Comparison of ENCODE assay signal across 8 mouse cellular contexts in the genomic region with DNA sequence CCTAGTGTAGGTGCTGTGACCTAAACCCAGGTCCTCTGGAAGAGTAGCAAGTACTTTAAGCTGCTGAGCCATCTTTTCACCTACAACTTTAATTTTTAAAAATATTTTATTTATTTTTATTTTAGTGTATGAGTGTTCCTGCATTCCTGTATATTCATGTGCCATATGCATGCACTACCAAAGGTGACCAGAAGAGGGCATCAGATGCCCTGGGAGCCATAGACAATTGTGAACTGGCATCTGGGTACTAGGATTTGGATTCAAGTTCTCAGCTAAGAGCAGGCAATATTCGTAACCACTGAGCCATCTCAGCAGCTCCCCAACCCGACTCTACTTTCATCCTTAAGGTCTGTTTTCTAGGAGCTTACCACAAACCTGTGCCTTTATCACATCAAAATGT. TPM values are rescaled to one million over a fixed set of nuclear protein-coding genes. Genes with fewer than 3 reads are reported as not detected.
A peak's percentile ranks its signal among the peaks of the same experiment; 100 is the strongest.
DNase-seq lines count a peak whose midpoint lies in the region; ATAC-seq and TF ChIP-seq lines count a peak whose summit lies in the region.

No protein-coding gene starts in this region.

- no peak overlapping the region for H3K4me2 ChIP-seq in liver, embryonic 12.5 days
- no peak overlapping the region for H3K4me2 ChIP-seq in limb, embryonic 11.5 days (ENCODE audit: low read depth, severe bottlenecking)

- H3K9ac ChIP-seq in liver, adult 2 months (ENCODE audit: low read depth, low read length) = no peak overlapping the region
- no peak overlapping the region for H3K9ac ChIP-seq in liver, embryonic 12.5 days
- H3K9ac ChIP-seq in limb, embryonic 11.5 days (ENCODE audit: low read length) = no peak overlapping the region

- ATAC-seq in cerebellum, adult (ENCODE audit: insufficient number of reproducible peaks, low FRiP score, low TSS enrichment) = no peak
- no peak for ATAC-seq in liver, embryonic 12.5 days
- no peak for ATAC-seq in limb, embryonic 11.5 days (ENCODE audit: insufficient number of reproducible peaks, low FRiP score, low TSS enrichment, low read depth)

- DNase-seq in cerebellum, adult 18-20 months = peak; percentile 58 to 71
- DNase-seq in liver, adult 2 months (ENCODE audit: extremely low read depth, low read depth, low spot score) = peak; percentile 30
- DNase-seq in fibroblast of lung, adult 2 months (ENCODE audit: low read depth) = peak; percentile 20
- DNase-seq in limb, embryonic 11.5 days (ENCODE audit: low spot score) = peak; percentile 76

- WGBS in liver, adult 2 months = 79% methylated on average over 2 of the region's 2 CpGs
- WGBS in liver, embryonic 12.5 days (ENCODE audit: insufficient replicate concordance) = 66% methylated on average over 2 of the region's 2 CpGs
- WGBS in bone marrow, adult 2 months = 52% methylated on average over 2 of the region's 2 CpGs
- 84% methylated on average over 2 of the region's 2 CpGs for WGBS in limb, embryonic 11.5 days
- 75% methylated on average over 2 of the region's 2 CpGs for WGBS in small intestine, adult 2 months

- H3K4me1 ChIP-seq in liver, adult 2 months (ENCODE audit: control insufficient read depth, insufficient read depth, low read length) = no peaks in the 10 kb centered on the region
- H3K4me1 ChIP-seq in liver, embryonic 12.5 days = peaks cover 26% of the 10 kb centered on the region
- no peaks in the 10 kb centered on the region; the same call in 1 of the 2 replicates for H3K4me1 ChIP-seq in bone marrow, adult 2 months (ENCODE audit: control insufficient read depth, insufficient read depth, low read length)
- no peaks in the 10 kb centered on the region for H3K4me1 ChIP-seq in limb, embryonic 11.5 days (ENCODE audit: control insufficient read depth, insufficient read depth, low read length)
- no peaks in the 10 kb centered on the region for H3K4me1 ChIP-seq in small intestine, adult 2 months (ENCODE audit: control insufficient read depth, insufficient read depth, insufficient read length, low read length)

- no peak overlapping the region for H3K27ac ChIP-seq in liver, adult 2 months (replicated peaks; ENCODE audit: insufficient read depth, low read depth, low read length)
- no peak overlapping the region for H3K27ac ChIP-seq in liver, embryonic 12.5 days
- no peak overlapping the region for H3K27ac ChIP-seq in bone marrow, adult 2 months (ENCODE audit: control insufficient read depth, insufficient read depth, low read depth, low read length, poor library complexity)
- H3K27ac ChIP-seq in limb, embryonic 11.5 days (replicated peaks; ENCODE audit: low read depth, low read length) = no peak overlapping the region
- no peak overlapping the region for H3K27ac ChIP-seq in small intestine, adult 2 months (ENCODE audit: insufficient read depth, low read depth, low read length)

- peak; percentile 57 for TF ChIP-seq CTCF in liver, adult 2 months (IDR thresholded peaks at IDR 0.05; ENCODE audit: low read depth, low read length)
- TF ChIP-seq CTCF in bone marrow, adult 2 months (IDR thresholded peaks at IDR 0.05; ENCODE audit: control insufficient read depth, insufficient read depth, low read length) = peak; percentile 39
- peak; percentile 39; the same call in 1 of the 2 replicates for TF ChIP-seq CTCF in small intestine, adult 2 months (IDR thresholded peaks at IDR 0.05; ENCODE audit: extremely low read depth, insufficient read length, insufficient replicate concordance, low read depth, low read length)

- H3K36me3 ChIP-seq in liver, adult 2 months (ENCODE audit: control insufficient read depth, insufficient read depth, low read length) = peaks cover 66% of the 10 kb centered on the region
- peaks cover 100% of the 10 kb centered on the region for H3K36me3 ChIP-seq in liver, embryonic 12.5 days
- H3K36me3 ChIP-seq in limb, embryonic 11.5 days (ENCODE audit: control insufficient read depth, insufficient read depth, low read length) = peaks cover 46% of the 10 kb centered on the region
- H3K36me3 ChIP-seq in small intestine, adult 2 months (ENCODE audit: control insufficient read depth, insufficient read depth, low read length) = peaks cover 91% of the 10 kb centered on the region

- no peaks in the 10 kb centered on the region for H3K27me3 ChIP-seq in liver, adult 2 months (ENCODE audit: control insufficient read depth, insufficient read depth, low read length)
- H3K27me3 ChIP-seq in liver, embryonic 12.5 days (replicated peaks) = no peaks in the 10 kb centered on the region
- no peaks in the 10 kb centered on the region for H3K27me3 ChIP-seq in limb, embryonic 11.5 days (ENCODE audit: control insufficient read depth, insufficient read depth, low read length)
- H3K27me3 ChIP-seq in small intestine, adult 2 months (ENCODE audit: control insufficient read depth, insufficient read depth, low read length) = no peaks in the 10 kb centered on the region

- no peak overlapping the region for H3K4me3 ChIP-seq in liver, adult 2 months (ENCODE audit: insufficient read depth, low read depth, low read length)
- H3K4me3 ChIP-seq in liver, embryonic 12.5 days = no peak overlapping the region
- H3K4me3 ChIP-seq in bone marrow, adult 2 months (replicated peaks; ENCODE audit: control insufficient read depth, low read depth, low read length) = no peak overlapping the region
- no peak overlapping the region for H3K4me3 ChIP-seq in limb, embryonic 11.5 days (ENCODE audit: low read depth, low read length)
- H3K4me3 ChIP-seq in small intestine, adult 2 months (ENCODE audit: low read depth, low read length) = no peak overlapping the region

- no peaks in the 10 kb centered on the region for H3K9me3 ChIP-seq in liver, embryonic 12.5 days (replicated peaks)
- no peaks in the 10 kb centered on the region for H3K9me3 ChIP-seq in limb, embryonic 11.5 days (ENCODE audit: control insufficient read depth, low read length)

- TF ChIP-seq POLR2A in liver, adult 2 months (IDR thresholded peaks at IDR 0.05; ENCODE audit: extremely low read depth, insufficient read depth, low read length) = no peak
- no peak for TF ChIP-seq POLR2A in bone marrow, adult 2 months (IDR thresholded peaks at IDR 0.05; ENCODE audit: borderline replicate concordance, control insufficient read depth, low read depth, low read length)
- no peak for TF ChIP-seq POLR2A in small intestine, adult 2 months (IDR thresholded peaks at IDR 0.05; ENCODE audit: low read depth, low read length)

- no peaks in the 10 kb centered on the region for H3K79me2 ChIP-seq in liver, adult 2 months (ENCODE audit: control insufficient read depth, insufficient read depth, low read length)

RNA-seq across cellular contexts. Expression of a gene that starts 32.7 kb away (rescaled TPM):
- total RNA-seq in liver, adult 2 months (2014; rRNA removed) = 14.9 and 21.0 TPM in 2 replicates
- polyA plus RNA-seq in liver, adult 2 months (2012; rRNA removed) = 23.5 and 24.4 TPM in 2 replicates
- 16.5 and 17.8 TPM in 2 replicates for polyA plus RNA-seq in liver, embryonic 12.5 days (2016; fragmentation: Nextera tagmentation; extraction: Ambion mirVana)
- 9.1 and 17.6 TPM in 2 replicates for polyA plus RNA-seq in bone marrow, adult 2 months (2011; ENCODE audit: insufficient read depth, insufficient read length, low replicate concordance, missing spikeins)
- polyA plus RNA-seq in limb, embryonic 11.5 days (2014; fragmentation: Nextera tagmentation; extraction: Ambion mirVana) = 34.1 and 38.2 TPM in 2 replicates
- polyA plus RNA-seq in small intestine, adult 2 months (2012; rRNA removed) = 17.5 and 40.9 TPM in 2 replicates

RNA-seq across cellular contexts. Expression of a gene that starts 32.8 kb away (rescaled TPM):
- 8.5 and 9.9 TPM in 2 replicates for total RNA-seq in liver, adult 2 months (2014; rRNA removed)
- 8.8 and 9.0 TPM in 2 replicates for polyA plus RNA-seq in liver, adult 2 months (2012; rRNA removed)
- polyA plus RNA-seq in liver, embryonic 12.5 days (2016; fragmentation: Nextera tagmentation; extraction: Ambion mirVana) = 3.4 and 3.5 TPM in 2 replicates
- polyA plus RNA-seq in bone marrow, adult 2 months (2011; ENCODE audit: insufficient read depth, insufficient read length, low replicate concordance, missing spikeins) = 4.0 and 9.2 TPM in 2 replicates
- 11.3 and 11.5 TPM in 2 replicates for polyA plus RNA-seq in limb, embryonic 11.5 days (2014; fragmentation: Nextera tagmentation; extraction: Ambion mirVana)
- polyA plus RNA-seq in small intestine, adult 2 months (2012; rRNA removed) = 9.8 and 17.5 TPM in 2 replicates

Comparison
In these comparisons a context has a peak if more than half of its experiments do, and no peak if none do; other contexts are left out.
1. DNase-seq: peak in every context shown above with its lines; median percentile 76 in limb, embryonic 11.5 days; 64 in cerebellum, adult 18-20 months; 30 in liver, adult 2 months; 20 in fibroblast of lung, adult 2 months.